Mouse (Mus musculus): ENCODE measurements around the gene AK157302. TPM values are rescaled to one million over a fixed set of nuclear protein-coding genes. Genes with fewer than 3 reads are reported as not detected.
"Not testable (repeated sequence)": the region's sequence is repeated elsewhere in the genome, so short reads cannot be mapped to it uniquely, and the experiment has no call there.

The AK157302 gene
- 0.24 and 0.41 TPM in 2 replicates for polyA plus RNA-seq (2015; fragmentation: Nextera tagmentation; extraction: Ambion mirVana)

DNA sequence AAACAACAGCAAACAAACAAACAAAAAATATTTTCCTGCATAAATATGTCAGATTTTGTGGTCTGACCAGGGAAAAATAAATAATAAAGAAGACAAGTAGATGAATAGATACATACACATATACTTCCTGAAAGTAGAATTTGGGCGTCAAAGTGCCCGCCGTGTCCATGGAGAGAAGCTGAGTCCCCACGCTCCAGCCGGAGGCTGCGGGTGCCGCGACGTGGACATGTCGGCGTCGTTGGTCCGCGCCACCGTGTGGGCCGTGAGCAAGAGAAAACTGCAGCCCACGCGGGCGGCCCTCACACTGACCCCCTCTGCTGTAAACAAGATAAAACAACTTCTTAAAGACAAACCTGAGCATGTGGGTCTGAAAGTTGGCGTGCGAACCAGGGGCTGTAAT is at the start of gene AK157302:
Gene AK157302, plus strand, starts transcription at position 144 of the 400 bp plus-strand sequence.
- H3K9me3 ChIP-seq (replicated peaks), result no peaks in the 10 kb centered on the region
- no peak within 1 kb of the TSS for H3K4me2 ChIP-seq
- H3K9ac ChIP-seq (replicated peaks), result no peak within 1 kb of the TSS
- no peak for ATAC-seq (ENCODE audit: low FRiP score)
- H3K4me3 ChIP-seq (replicated peaks), result no peak within 1 kb of the TSS
- no peaks in the 10 kb centered on the region for H3K27me3 ChIP-seq (replicated peaks)
- no peaks in the 10 kb centered on the region for H3K36me3 ChIP-seq
- 93% methylated on average over 21 of the region's 21 CpGs for WGBS
- H3K4me1 ChIP-seq, result no peaks in the 10 kb centered on the region
- no peak within 1 kb of the TSS for H3K27ac ChIP-seq (replicated peaks)

DNA sequence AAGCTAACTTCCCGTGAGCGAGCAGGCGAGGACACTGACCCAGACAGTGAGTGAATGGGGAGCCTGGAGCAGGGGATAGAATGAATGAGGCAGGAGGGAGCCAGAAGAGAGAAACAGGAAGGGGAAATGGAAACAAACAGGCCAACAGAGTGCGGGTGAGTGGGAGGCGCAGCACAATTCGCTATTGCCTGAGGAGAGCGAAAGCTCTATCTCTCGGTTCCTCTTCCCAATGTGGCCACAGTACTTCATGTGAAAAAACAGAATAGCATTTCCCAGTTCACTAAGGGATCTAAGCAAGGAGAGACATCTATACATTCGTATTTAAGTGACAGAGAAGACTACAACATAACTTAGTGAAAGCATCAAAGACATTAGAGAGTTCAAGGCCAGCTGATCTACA is 48.2 kb upstream of the AK157302 start:
- Histone ChIP-seq H3K4me3 (replicated peaks) (no peak overlapping the region), H3K27ac (replicated peaks) (no peak overlapping the region), H3K27me3 (replicated peaks) (no peaks in the 10 kb centered on the region), H3K9ac (replicated peaks) (no peak overlapping the region), H3K4me1 (peaks cover 8% of the 10 kb centered on the region), H3K4me2 (no peak overlapping the region), H3K9me3 (replicated peaks) (no peaks in the 10 kb centered on the region), H3K36me3 (peaks cover 60% of the 10 kb centered on the region)
- WGBS, result 90% methylated on average over 9 of the region's 9 CpGs
- ATAC-seq (ENCODE audit: low FRiP score), result no peak

DNA sequence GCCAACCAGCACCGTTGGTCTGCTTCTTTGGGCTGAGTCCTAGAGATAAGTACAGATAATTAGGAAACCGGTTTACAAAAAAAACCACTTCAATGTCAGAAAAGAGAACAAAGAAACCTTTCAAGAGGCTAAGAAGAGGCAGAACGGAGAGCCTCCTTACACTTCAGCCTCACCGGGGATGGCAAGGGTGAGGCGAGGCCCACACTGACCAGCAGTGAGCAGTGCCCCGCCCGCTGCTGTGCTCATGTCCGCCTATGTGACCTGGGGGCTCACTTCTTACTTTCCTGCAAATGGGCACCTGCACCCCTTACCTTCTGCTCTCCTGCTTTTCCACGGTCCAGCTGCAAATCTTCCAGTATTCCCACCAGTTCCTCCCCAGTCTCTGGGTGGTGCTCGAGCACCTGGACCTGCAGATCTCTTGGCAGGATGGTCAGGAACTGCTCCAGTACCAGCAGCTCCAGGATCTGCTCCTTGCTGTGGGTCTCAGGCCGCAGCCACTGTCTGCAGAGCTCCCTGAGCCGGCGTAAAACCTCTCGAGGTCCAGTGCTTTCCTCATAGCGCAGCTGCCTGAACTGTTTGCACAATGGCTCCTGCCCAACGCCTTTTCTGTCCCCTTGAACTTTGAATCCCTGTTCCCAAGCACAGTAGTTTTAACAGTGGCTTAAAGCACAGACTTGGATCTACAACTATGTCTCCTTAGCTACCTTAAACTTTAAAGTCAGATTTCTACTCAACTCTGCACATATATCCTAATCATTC is 47.0 kb upstream of the AK157302 start:
- Histone ChIP-seq H3K4me3 (replicated peaks) (no peak overlapping the region), H3K9me3 (replicated peaks) (no peaks in the 10 kb centered on the region), H3K27ac (replicated peaks) (no peak overlapping the region), H3K4me1 (peaks cover 20% of the 10 kb centered on the region), H3K9ac (replicated peaks) (no peak overlapping the region), H3K27me3 (replicated peaks) (no peaks in the 10 kb centered on the region), H3K36me3 (peaks cover 55% of the 10 kb centered on the region), H3K4me2 (no peak overlapping the region)
- ATAC-seq (ENCODE audit: low FRiP score), result no peak
- 84% methylated on average over 16 of the region's 16 CpGs for WGBS

DNA sequence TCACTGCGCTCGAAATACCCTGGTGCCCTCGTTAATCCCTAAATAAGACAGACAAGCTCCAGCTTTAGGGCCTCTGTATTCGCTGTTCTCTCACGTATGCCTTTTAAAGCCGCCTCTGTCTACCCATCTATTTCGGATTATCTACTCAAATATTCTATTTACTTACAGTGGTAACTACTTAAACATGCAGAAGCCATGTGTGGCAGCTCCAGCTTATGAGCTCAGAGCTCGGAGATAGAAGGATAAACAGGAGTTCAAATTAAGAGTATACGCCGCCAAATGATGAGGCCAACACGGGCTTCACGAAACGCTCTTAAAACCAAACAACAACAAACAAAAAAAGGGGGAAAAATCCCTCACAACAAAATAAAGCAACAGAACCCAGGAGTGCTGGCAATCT is 42.0 kb upstream of the AK157302 start:
- Histone ChIP-seq H3K36me3 (peaks cover 8% of the 10 kb centered on the region; the same call in 1 of the 2 replicates), H3K27ac (replicated peaks) (peak overlapping the region; percentile 81), H3K27me3 (replicated peaks) (peaks cover 8% of the 10 kb centered on the region; the same call in 1 of the 2 replicates), H3K4me2 (peak overlapping the region; percentile 68), H3K4me1 (peaks cover 22% of the 10 kb centered on the region), H3K9ac (replicated peaks) (peak overlapping the region; percentile 71), H3K9me3 (replicated peaks) (no peaks in the 10 kb centered on the region), H3K4me3 (replicated peaks) (peak overlapping the region; percentile 83)
- WGBS, result 4% methylated on average over 13 of the region's 13 CpGs
- peak; percentile 43; the same call in 1 of the 2 replicates for ATAC-seq (ENCODE audit: low FRiP score)

DNA sequence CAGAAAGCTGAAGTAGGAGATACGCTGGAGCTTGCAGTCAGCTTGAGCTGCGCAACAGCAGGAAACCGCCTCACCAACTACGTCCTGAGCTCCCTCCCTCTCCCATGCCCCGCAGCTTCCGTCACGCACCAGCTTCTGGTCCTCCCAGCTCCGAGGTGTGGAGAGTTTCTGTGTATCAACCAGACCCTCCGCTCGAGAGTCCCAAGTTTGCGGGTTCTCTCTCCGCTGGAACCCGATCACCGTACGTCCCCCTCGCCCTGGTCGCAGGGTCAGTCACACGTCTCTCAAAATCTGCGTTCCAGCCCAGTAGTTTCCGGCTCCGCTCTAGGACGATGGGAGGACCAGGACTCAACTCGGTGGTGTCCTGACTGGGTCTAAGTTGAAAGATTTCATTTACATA is 41.6 kb upstream of the AK157302 start, which contains the start of gene Zscan26:
Gene Zscan26, minus strand, starts transcription at position 282 of the 400 bp plus-strand sequence.
- Histone ChIP-seq H3K4me3 (replicated peaks) (peak within 1 kb of the TSS; percentile 83), H3K27me3 (replicated peaks) (peaks cover 8% of the 10 kb centered on the region; the same call in 1 of the 2 replicates), H3K27ac (replicated peaks) (peak within 1 kb of the TSS; percentile 81), H3K4me2 (peak within 1 kb of the TSS; percentile 68), H3K4me1 (peaks cover 22% of the 10 kb centered on the region), H3K36me3 (peaks cover 4% of the 10 kb centered on the region; the same call in 1 of the 2 replicates), H3K9ac (replicated peaks) (peak within 1 kb of the TSS; percentile 71), H3K9me3 (replicated peaks) (no peaks in the 10 kb centered on the region)
- peak; percentile 95 for ATAC-seq (ENCODE audit: low FRiP score)
- WGBS, result under 1% methylated on average over 23 of the region's 23 CpGs

DNA sequence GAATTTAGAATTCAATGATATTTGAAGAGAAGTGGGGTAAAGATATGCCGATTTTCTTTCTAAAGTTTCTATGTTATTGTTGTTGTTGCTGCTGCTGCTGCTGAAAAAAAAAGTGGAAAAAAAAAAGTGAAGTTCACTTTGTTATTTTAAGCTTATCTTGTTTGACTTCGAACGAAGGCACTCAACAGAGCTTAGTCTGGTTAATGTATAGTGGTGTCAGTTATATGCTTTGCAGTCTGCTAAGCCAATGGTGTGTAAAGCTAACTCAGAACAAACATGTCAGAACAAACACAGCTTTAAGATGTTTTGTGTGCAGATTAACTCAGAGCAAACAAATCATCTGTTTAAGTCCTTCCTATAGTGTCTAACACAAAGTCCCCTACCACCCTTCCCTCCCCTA is 40.9 kb upstream of the AK157302 start:
- Histone ChIP-seq H3K27me3 (replicated peaks) (peaks cover 8% of the 10 kb centered on the region; the same call in 1 of the 2 replicates), H3K36me3 (peaks cover 4% of the 10 kb centered on the region; the same call in 1 of the 2 replicates), H3K4me1 (peaks cover 22% of the 10 kb centered on the region), H3K27ac (replicated peaks) (no peak overlapping the region), H3K4me3 (replicated peaks) (no peak overlapping the region), H3K4me2 (peak overlapping the region; percentile 68), H3K9ac (replicated peaks) (no peak overlapping the region), H3K9me3 (replicated peaks) (no peaks in the 10 kb centered on the region)
- 90% methylated on average over 3 of the region's 3 CpGs for WGBS
- no peak for ATAC-seq (ENCODE audit: low FRiP score)

DNA sequence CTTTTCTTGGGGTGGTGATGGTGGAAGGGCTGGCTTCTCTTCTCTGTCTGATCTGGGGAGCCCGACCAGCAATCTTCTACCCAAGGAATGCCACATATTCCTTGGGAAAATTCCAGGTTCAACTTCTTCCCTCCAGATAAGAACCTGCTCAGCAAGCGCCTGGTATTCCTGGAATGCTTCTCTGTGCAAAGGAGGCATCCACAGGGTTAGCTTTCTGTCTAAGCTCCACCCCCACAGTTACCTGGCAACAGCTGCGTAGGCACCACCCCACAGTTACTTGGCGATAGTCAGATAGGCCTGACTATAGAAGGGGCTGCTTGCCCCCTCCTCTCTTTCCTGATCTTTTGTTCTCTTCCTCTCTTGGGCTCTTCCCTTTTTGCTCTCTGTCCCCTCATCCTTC is 38.7 kb upstream of the AK157302 start:
- Histone ChIP-seq H3K4me3 (replicated peaks) (no peak overlapping the region), H3K4me2 (no peak overlapping the region), H3K27ac (replicated peaks) (no peak overlapping the region), H3K36me3 (0 out of 2 replicates have a peak, but pooled peaks cover under 1% of the 10 kb centered on the region), H3K27me3 (replicated peaks) (peaks cover 8% of the 10 kb centered on the region; the same call in 1 of the 2 replicates), H3K9me3 (replicated peaks) (no peaks in the 10 kb centered on the region), H3K4me1 (peaks cover 18% of the 10 kb centered on the region), H3K9ac (replicated peaks) (no peak overlapping the region)
- 18% methylated on average over 4 of the region's 4 CpGs for WGBS
- no peak for ATAC-seq (ENCODE audit: low FRiP score)

DNA sequence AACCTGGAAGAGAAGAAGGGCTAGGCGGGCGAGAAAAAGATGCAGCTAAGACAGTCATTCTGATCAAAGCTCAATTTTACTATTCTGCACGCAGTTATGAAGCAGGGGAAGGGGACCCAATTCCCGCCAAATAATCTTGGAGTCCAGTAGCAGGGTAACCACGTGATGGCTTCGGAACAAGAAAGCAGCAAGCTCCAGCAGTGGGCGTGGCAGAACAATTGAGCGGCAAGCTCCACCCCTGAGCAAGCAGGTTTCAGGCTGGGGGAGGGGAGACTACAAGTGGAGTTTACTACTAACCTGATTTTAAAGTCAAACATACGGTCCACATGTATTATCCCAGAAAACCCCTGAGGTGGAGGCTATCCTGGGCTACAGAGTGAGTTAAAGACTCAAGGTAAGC is 32.5 kb upstream of the AK157302 start:
- not testable (repeated sequence) for H3K4me3 ChIP-seq (replicated peaks); H3K4me2 ChIP-seq; H3K9ac ChIP-seq (replicated peaks); H3K27me3 ChIP-seq (replicated peaks); H3K27ac ChIP-seq (replicated peaks); H3K9me3 ChIP-seq (replicated peaks); H3K36me3 ChIP-seq; ATAC-seq (ENCODE audit: low FRiP score); H3K4me1 ChIP-seq
- 50% methylated on average over 9 of the region's 9 CpGs for WGBS

DNA sequence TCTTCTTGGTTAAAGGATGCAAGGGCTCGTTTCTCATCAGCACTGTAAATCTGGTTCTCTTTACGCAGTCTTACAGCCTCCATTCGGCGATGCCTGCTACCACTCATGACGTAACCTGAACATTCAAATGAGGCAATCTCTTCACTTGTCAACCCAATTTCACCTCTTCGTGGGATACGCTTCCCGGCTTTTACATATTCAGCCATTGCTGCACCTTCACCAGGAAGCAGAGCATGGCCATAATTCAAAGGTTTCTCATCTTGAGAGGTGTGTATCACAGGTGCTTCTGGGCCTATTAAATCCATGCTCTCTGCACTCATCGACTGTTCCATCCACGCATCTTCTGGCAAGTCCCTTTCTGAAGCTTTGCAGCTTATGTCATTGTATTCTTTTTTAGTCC is 27.7 kb upstream of the AK157302 start:
- ATAC-seq (ENCODE audit: low FRiP score), result no peak
- WGBS, result 80% methylated on average over 10 of the region's 10 CpGs
- Histone ChIP-seq H3K9me3 (replicated peaks) (no peaks in the 10 kb centered on the region), H3K27ac (replicated peaks) (no peak overlapping the region), H3K4me1 (0 out of 2 replicates have a peak, but pooled peaks cover 8% of the 10 kb centered on the region), H3K27me3 (replicated peaks) (no peaks in the 10 kb centered on the region; the same call in 1 of the 2 replicates), H3K36me3 (no peaks in the 10 kb centered on the region), H3K4me3 (replicated peaks) (no peak overlapping the region), H3K9ac (replicated peaks) (no peak overlapping the region), H3K4me2 (peak overlapping the region; percentile 92)

DNA sequence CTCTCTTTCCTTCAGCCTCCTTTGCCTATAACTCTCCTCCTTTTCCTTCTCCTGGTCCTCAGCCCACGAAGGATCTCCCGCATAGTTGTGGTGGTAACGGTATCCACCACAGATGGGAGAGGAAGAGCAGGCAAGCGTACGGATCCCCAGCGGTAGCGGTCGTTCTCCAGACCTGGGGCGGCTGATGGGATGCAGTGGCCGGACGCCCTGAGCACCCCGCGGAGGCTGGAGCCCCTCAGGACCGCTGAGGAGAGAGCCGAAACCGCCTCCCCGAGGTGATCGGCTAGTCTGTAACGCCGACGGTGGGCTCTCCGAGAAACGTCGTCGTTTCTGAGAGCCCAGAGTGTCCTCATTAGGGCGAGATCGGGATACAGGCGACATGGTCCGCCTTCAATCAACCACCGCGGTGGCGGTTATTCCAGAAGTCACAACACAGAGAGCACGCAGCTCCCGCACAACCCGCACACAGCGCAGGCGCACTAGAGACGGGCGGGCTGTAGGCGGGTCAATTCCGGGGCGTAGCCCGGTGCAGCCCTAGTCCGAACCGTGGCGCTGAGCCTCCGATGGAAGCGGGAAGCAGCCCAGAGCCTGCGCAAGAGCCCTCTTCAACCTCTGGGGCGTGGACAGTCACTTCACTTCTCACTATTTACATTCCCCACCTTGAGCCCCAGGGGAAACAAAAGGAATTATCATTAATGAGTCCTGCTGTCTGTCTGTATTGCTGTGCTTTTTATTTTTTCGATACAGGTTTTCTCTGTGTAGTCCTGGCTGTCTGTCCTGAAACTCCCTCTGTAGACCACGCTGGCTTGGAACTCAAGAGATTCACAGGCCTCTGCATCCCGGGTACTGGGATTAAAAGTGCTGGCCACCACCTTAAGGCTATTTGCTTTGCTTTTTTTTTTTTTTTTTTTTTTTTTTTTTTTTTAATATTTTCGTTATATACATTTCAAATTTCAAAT is 26.7 kb upstream of the AK157302 start, which contains the start of gene Nkapl:
Gene Nkapl, minus strand, starts transcription at position 449 of the 959 bp plus-strand sequence.
- ATAC-seq (ENCODE audit: low FRiP score), result peak; percentile 100
- H3K9ac ChIP-seq (replicated peaks), result peak within 1 kb of the TSS; percentile 69
- H3K27ac ChIP-seq (replicated peaks), result peak within 1 kb of the TSS; percentile 83
- H3K9me3 ChIP-seq (replicated peaks), result no peaks in the 10 kb centered on the region
- peak within 1 kb of the TSS; percentile 66 for H3K4me3 ChIP-seq (replicated peaks)
- H3K36me3 ChIP-seq, result no peaks in the 10 kb centered on the region
- under 1% methylated on average over 54 of the region's 54 CpGs for WGBS
- peak within 1 kb of the TSS; percentile 92 for H3K4me2 ChIP-seq
- no peaks in the 10 kb centered on the region; the same call in 1 of the 2 replicates for H3K27me3 ChIP-seq (replicated peaks)
- H3K4me1 ChIP-seq, result 0 out of 2 replicates have a peak, but pooled peaks cover 8% of the 10 kb centered on the region

DNA sequence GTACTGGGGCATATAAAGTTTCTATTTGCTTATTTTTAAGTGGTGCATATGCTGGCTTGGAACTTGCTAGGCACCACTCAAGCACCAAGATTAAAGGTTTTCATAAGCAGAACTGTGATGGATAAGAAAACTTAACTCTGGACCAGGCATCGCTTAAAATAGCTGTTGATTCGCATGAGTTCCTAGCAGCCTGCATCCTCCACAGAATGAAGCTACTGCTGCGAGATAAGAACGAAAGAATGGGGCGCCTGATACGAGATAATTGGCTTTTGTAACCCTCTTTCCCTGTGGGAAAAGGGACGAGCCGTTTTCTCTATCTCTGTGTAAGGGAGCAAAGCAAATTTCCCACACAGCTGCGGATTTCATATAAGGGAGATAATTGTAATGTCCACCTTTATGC is 25.9 kb upstream of the AK157302 start:
- WGBS, result 36% methylated on average over 9 of the region's 9 CpGs
- H3K27ac ChIP-seq (replicated peaks), result no peak overlapping the region
- no peak for ATAC-seq (ENCODE audit: low FRiP score)
- no peaks in the 10 kb centered on the region for H3K9me3 ChIP-seq (replicated peaks)
- H3K4me2 ChIP-seq, result peak overlapping the region; percentile 92
- H3K27me3 ChIP-seq (replicated peaks), result no peaks in the 10 kb centered on the region
- H3K4me3 ChIP-seq (replicated peaks), result peak overlapping the region; percentile 66; the same call in 1 of the 2 replicates
- H3K36me3 ChIP-seq, result no peaks in the 10 kb centered on the region
- 0 out of 2 replicates have a peak, but pooled peaks cover 8% of the 10 kb centered on the region for H3K4me1 ChIP-seq
- peak overlapping the region; percentile 5; the same call in 1 of the 2 replicates for H3K9ac ChIP-seq (replicated peaks)
